Mouse (Mus musculus) liver, embryonic 14.5 days (tissue): Measurements from ENCODE around the gene Acacb. TPM values are rescaled to one million over a fixed set of nuclear protein-coding genes. Genes with fewer than 3 reads are reported as not detected.
A peak's percentile ranks its signal among the peaks of the same experiment; 100 is the strongest.

Experiments
- ATAC-seq: fragments of 200-750 bp; cut with Nextera tagmentation; 2 replicates; pipeline ENCODE4 v1.8.0; 2017; ENCODE audit warnings: moderate number of reproducible peaks, mild to moderate bottlenecking, moderate library complexity; ENCODE audit not compliant: insufficient read depth
- DNase-seq, 3 experiments: peaks; one replicate each; pipeline ENCODE4 v3.0.0-alpha.2; 2012 to 2013; ENCODE audit warnings: low read depth in 3 of 3, low spot score in 3 of 3
- H3K27ac ChIP-seq: fragments of 300-500 bp; sonication (generic); 2 replicates; pipeline ENCODE4 v1.5.1; 2014; ENCODE audit warnings: moderate library complexity, mild to moderate bottlenecking, control low read depth, inconsistent platforms
- H3K27me3 ChIP-seq: fragments of 300-500 bp; sonication (generic); 2 replicates; pipeline ENCODE4 v1.6.1; 2014; ENCODE audit warnings: mild to moderate bottlenecking, low read length, moderate library complexity; ENCODE audit not compliant: control insufficient read depth, insufficient read depth
- H3K36me3 ChIP-seq: fragments of 300-500 bp; sonication (generic); replicated peaks from 2 replicates; pipeline ENCODE4 v1.6.1; 2014; ENCODE audit warnings: low read depth; ENCODE audit not compliant: control insufficient read depth, insufficient read depth
- H3K4me1 ChIP-seq, 2 experiments: fragments of 200-500 bp in 1 of 2; fragments of 300-500 bp in 1 of 2; sonication (generic) in 1 of 2; replicated peaks; 2 replicates each; pipeline ENCODE4 v1.6.1; 2012 to 2014; ENCODE audit warnings: antibody characterized with exemption in 1 of 2, inconsistent platforms in 1 of 2, low read length in 1 of 2; ENCODE audit not compliant: control insufficient read depth in 2 of 2, insufficient read depth in 2 of 2
- H3K4me2 ChIP-seq: fragments of 300-500 bp; sonication (generic); 2 replicates; pipeline ENCODE4 v1.6.1; 2014; ENCODE audit warnings: low read depth, mild to moderate bottlenecking, control low read depth, moderate library complexity
- H3K4me3 ChIP-seq, 2 experiments: fragments of 200-500 bp in 1 of 2; fragments of 300-500 bp in 1 of 2; sonication (generic) in 1 of 2; 2 replicates each; pipeline ENCODE4 v1.5.1; 2012 to 2014; ENCODE audit warnings: low read depth in 2 of 2, low read length in 2 of 2, mild to moderate bottlenecking in 2 of 2, control low read depth in 1 of 2, inconsistent platforms in 1 of 2, moderate library complexity in 1 of 2; ENCODE audit not compliant: insufficient read depth in 1 of 2
- H3K9ac ChIP-seq: fragments of 300-500 bp; sonication (generic); replicated peaks from 2 replicates; pipeline ENCODE4 v1.6.1; 2014; ENCODE audit warnings: mild to moderate bottlenecking, control low read depth, moderate library complexity
- H3K9me3 ChIP-seq: fragments of 300-500 bp; sonication (generic); 2 replicates; pipeline ENCODE4 v1.6.1; 2016; ENCODE audit warnings: low read length, mixed read lengths; ENCODE audit not compliant: control insufficient read depth
- CTCF ChIP-seq: IDR thresholded peaks from 2 replicates; pipeline ENCODE4 v1.5.1; 2016; ENCODE audit warnings: antibody characterized with exemption, low read depth, control low read depth
- EP300 ChIP-seq: IDR thresholded peaks from 2 replicates; pipeline ENCODE4 v1.6.1; 2016; ENCODE audit warnings: antibody characterized with exemption, low read depth
- WGBS: fragments of 180-500 bp; shearing (Covaris S2); extraction: QIAGEN DNeasy Blood & Tissue Kit; methylation state at CpG from one replicate; pipeline ENCODE4 v1.1.7; 2014; ENCODE audit not compliant: insufficient replicate concordance; 5-methylcytosine and 5-hydroxymethylcytosine counted together
- polyA plus RNA-seq, 2 experiments: library from polyadenylated mRNA; depleted of rRNA in 1 of 2; stranded (reverse) in 1 of 2; unstranded in 1 of 2; fragments of >200 nt; fragmentation: Nextera tagmentation in 1 of 2; extraction: Ambion mirVana in 1 of 2; gene quantifications; 2 replicates each; pipeline versions ENCODE4 v1.2.1 to v1.2.3; 2012 to 2014

Gene Acacb
- polyA plus RNA-seq, 2 experiments, result 0.22 to 0.44 TPM

GRCm38 (mm10) chr5:114238924-114239323, 92.6 kb downstream of the Acacb start:
- Histone ChIP-seq H3K9me3 (no peaks in the 10 kb centered on the region), H3K4me2 (no peak overlapping the region), H3K36me3 (no peaks in the 10 kb centered on the region), H3K27ac (no peak overlapping the region), H3K4me1 (no peaks in the 10 kb centered on the region), H3K27me3 (no peaks in the 10 kb centered on the region), H3K9ac (no peak overlapping the region), H3K4me3 (no peak overlapping the region)
- ATAC-seq (no peak), DNase-seq (peak in 1 of 3 experiments; percentile 11)
- WGBS, result 17% methylated on average over 7 of the region's 7 CpGs
- no peak for TF ChIP-seq EP300
- TF ChIP-seq CTCF, result no peak

- no peak overlapping the region for H3K27ac ChIP-seq
- H3K4me1 ChIP-seq, result no peaks in the 10 kb centered on the region
- no peaks in the 10 kb centered on the region for H3K9me3 ChIP-seq
- ATAC-seq (no peak), DNase-seq (no peak)
- H3K27me3 ChIP-seq, result no peaks in the 10 kb centered on the region
- no peak overlapping the region for H3K9ac ChIP-seq
- TF ChIP-seq EP300, result no peak
- TF ChIP-seq CTCF, result no peak
- no peak overlapping the region for H3K4me3 ChIP-seq
- no peaks in the 10 kb centered on the region for H3K36me3 ChIP-seq
- WGBS, result 34% methylated on average over 14 of the region's 14 CpGs
- no peak overlapping the region for H3K4me2 ChIP-seq
Measured at GRCm38 (mm10) chr5:114239737-114240136, 93.4 kb downstream of the Acacb start.

- H3K9ac ChIP-seq, result no peak overlapping the region
- H3K27ac ChIP-seq, result no peak overlapping the region
- H3K27me3 ChIP-seq, result no peaks in the 10 kb centered on the region
- no peaks in the 10 kb centered on the region for H3K9me3 ChIP-seq
- no peak for TF ChIP-seq EP300
- TF ChIP-seq CTCF, result no peak
- 58% methylated on average over 7 of the region's 7 CpGs for WGBS
- no peak for ATAC-seq
- no peaks in the 10 kb centered on the region for H3K36me3 ChIP-seq
- no peak overlapping the region for H3K4me2 ChIP-seq
- H3K4me1 ChIP-seq, result no peaks in the 10 kb centered on the region
- H3K4me3 ChIP-seq, result no peak overlapping the region
- no peak for DNase-seq
Measured at GRCm38 (mm10) chr5:114246465-114246864, 100.1 kb downstream of the Acacb start.

GRCm38 (mm10) chr5:114248174-114248589, 101.8 kb downstream of the Acacb start:
- WGBS, result 14% methylated on average over 14 of the region's 14 CpGs
- Histone ChIP-seq H3K4me1 (no peaks in the 10 kb centered on the region), H3K4me2 (no peak overlapping the region), H3K27ac (no peak overlapping the region), H3K27me3 (no peaks in the 10 kb centered on the region), H3K9me3 (no peaks in the 10 kb centered on the region), H3K4me3 (no peak overlapping the region), H3K36me3 (no peaks in the 10 kb centered on the region), H3K9ac (no peak overlapping the region)
- TF ChIP-seq EP300 (no peak), CTCF (peak; percentile 86)
- ATAC-seq (no peak), DNase-seq (peak; percentile 11 to 17 (median 11))

- DNase-seq (no peak), ATAC-seq (no peak)
- no peak overlapping the region for H3K4me3 ChIP-seq
- H3K4me1 ChIP-seq, result no peaks in the 10 kb centered on the region
- 42% methylated on average over 10 of the region's 10 CpGs for WGBS
- H3K4me2 ChIP-seq, result no peak overlapping the region
- H3K36me3 ChIP-seq, result no peaks in the 10 kb centered on the region
- H3K9ac ChIP-seq, result no peak overlapping the region
- no peaks in the 10 kb centered on the region for H3K27me3 ChIP-seq
- no peak for TF ChIP-seq CTCF
- no peak for TF ChIP-seq EP300
- H3K27ac ChIP-seq, result no peak overlapping the region
- no peaks in the 10 kb centered on the region for H3K9me3 ChIP-seq
Measured at GRCm38 (mm10) chr5:114259495-114259894, 113.2 kb downstream of the Acacb start.

- Histone ChIP-seq H3K27ac (no peak overlapping the region), H3K36me3 (no peaks in the 10 kb centered on the region), H3K4me2 (no peak overlapping the region), H3K27me3 (no peaks in the 10 kb centered on the region), H3K9ac (no peak overlapping the region), H3K4me1 (no peaks in the 10 kb centered on the region), H3K4me3 (no peak overlapping the region), H3K9me3 (no peaks in the 10 kb centered on the region)
- DNase-seq (no peak), ATAC-seq (no peak)
- TF ChIP-seq EP300 (no peak), CTCF (no peak)
Measured at GRCm38 (mm10) chr5:114261494-114261893, 115.2 kb downstream of the Acacb start.
